Mouse (Mus musculus) lung, postnatal 0 days (tissue): ENCODE data around the gene Enox1.

Experiments used
- CTCF ChIP-seq: IDR thresholded peaks from 2 replicates; pipeline ENCODE4 v1.5.1; 2016; ENCODE audit warnings: antibody characterized with exemption, mild to moderate bottlenecking
- EP300 ChIP-seq: IDR thresholded peaks from 2 replicates; pipeline ENCODE4 v1.6.1; 2016; ENCODE audit warnings: antibody characterized with exemption, mild to moderate bottlenecking, control low read depth

- TF ChIP-seq CTCF (no peak), EP300 (no peak)
Measured at GRCm38 (mm10) chr14:77509924-77510323, 353.4 kb downstream of the Enox1 start.
